Mouse (Mus musculus): ENCODE results near the gene Bet1. TPM values are rescaled to one million over a fixed set of nuclear protein-coding genes. Genes with fewer than 3 reads are reported as not detected.

The Bet1 gene
- polyA plus RNA-seq (2014; fragmentation: Illumina TruSeq; extraction: RNeasy Lipid Tissue Mini Kit (QIAGEN cat#74804); ENCODE audit: low read depth, low replicate concordance) = 189 TPM

GRCm38 (mm10) chr6:4086663-4087454 is at the start of gene Bet1:
TSS of gene Bet1 (minus strand) at chr6:4086972.

Other genes with a start within 250 kb of the Bet1 start
- gene Tfpi2, start 98.1 kb downstream of the Bet1 start, polyA plus RNA-seq (2014; fragmentation: Illumina TruSeq; extraction: RNeasy Lipid Tissue Mini Kit (QIAGEN cat#74804); ENCODE audit: low read depth, low replicate concordance) = 323 TPM
- gene Gngt1, start 93.2 kb downstream of the Bet1 start, polyA plus RNA-seq (2014; fragmentation: Illumina TruSeq; extraction: RNeasy Lipid Tissue Mini Kit (QIAGEN cat#74804); ENCODE audit: low read depth, low replicate concordance) = 2.9 TPM
- 24.0 TPM for gene Gng11, start 83.1 kb downstream of the Bet1 start, polyA plus RNA-seq (2014; fragmentation: Illumina TruSeq; extraction: RNeasy Lipid Tissue Mini Kit (QIAGEN cat#74804); ENCODE audit: low read depth, low replicate concordance)